Mouse (Mus musculus) MEL-GATA-1-ER (cell line): ENCODE measurements at regions not wholly inside any gene's neighbourhood (a gene's known extent, or its start where the extent isn't known, plus 50 kb on each side); places are given as distances from the start of the nearest gene placed in this dataset.

ENCODE experiments used
- DNase-seq: peaks from one replicate; pipeline ENCODE4 v3.0.0-alpha.2; 2012; ENCODE audit warnings: low read depth; ENCODE audit errors: extremely low read depth

DNA sequence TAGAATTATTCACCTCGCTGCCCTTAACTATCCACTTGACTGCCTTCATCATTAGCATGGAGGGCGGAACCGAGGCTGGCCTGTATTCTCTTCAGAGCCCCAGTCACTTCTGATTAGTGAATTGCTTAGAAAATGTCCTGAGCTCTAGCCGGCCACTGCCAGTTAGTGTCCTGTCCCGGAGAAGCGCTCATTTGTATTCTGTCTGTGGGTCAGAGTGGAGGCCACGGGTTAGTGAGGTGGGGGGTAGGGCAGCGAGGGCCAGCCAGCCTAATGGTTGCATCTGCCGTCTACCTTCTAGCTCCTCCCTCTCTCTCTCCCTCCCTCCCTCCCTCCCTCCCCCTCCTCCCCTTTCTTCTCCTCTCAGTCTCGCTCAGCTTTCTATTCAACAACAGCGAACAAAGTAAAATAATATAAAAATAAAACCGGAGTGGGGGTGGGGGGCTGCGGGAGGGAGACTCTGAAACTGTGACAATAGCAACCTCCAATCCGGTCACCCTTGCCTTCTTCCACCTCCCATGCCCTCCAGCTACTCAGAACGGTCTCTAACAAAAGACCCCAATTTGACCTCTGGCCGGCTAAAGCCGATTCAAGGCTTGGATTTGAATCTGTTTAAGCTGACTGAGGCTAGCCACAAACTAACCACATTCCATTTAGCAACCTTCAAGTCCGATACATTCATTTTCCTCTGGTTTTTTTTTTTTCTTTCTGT, 155.6 kb upstream of the Klf3 start:
- DNase-seq, result no peak

DNA sequence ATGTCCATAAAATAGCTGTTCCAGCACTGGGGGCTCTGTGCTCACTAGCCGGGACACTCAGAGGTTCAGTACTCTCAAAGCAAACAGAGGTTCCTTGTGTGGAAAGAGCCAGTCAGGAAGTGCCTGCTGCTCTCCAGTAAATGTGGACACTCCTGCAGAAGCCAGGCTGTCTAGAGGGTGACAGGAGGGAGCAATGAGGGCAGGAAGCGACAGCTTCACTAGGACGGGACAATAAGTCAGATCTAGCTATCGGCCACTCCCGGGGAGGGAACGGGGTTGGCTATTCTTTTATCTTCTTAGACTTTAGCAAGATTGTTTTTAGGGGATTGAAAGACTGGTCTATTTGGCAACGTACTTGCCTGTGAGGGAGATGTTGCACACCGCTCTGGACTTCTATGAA, 154.7 kb upstream of the Klf3 start:
- no peak for DNase-seq

DNA sequence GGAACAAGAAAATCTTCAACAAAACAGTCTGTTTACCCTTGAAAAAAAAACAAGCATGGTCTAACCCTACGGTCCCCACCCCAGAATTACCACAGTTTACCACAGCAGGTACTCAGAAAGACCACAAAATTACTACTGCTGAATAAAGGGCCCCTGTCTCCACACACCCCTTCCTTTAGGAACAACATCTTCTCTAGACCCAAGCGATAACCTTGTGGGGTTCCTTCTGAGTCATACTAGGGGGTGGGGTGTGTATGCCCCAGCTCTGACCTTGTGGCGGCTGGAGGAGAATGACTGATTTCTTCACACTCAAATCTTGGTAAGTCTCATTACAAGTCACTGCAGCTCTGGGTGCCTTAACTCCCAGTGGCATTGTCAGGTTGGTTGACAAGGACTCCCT, 151.8 kb upstream of the Klf3 start:
- DNase-seq, result peak; percentile 28

DNA sequence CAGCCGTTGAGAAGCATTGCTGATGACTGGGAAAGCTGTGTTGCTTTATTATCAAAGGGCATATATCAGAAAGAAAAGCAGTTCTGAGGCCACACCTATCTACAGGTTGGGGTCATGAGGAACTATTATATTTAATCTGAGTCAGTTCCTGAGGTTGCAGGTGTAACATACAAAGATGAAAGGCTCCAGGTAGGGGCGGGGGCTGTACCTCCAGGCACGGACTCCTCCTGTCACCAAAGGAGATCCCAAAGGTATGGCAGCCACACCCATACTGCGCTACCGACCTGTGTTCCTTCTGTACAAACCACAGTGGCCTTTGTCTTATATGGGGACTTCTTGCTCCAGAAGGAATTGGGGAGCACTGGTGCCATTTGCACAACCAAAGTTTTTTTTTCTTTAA, 149.4 kb upstream of the Klf3 start:
- DNase-seq, result no peak

DNA sequence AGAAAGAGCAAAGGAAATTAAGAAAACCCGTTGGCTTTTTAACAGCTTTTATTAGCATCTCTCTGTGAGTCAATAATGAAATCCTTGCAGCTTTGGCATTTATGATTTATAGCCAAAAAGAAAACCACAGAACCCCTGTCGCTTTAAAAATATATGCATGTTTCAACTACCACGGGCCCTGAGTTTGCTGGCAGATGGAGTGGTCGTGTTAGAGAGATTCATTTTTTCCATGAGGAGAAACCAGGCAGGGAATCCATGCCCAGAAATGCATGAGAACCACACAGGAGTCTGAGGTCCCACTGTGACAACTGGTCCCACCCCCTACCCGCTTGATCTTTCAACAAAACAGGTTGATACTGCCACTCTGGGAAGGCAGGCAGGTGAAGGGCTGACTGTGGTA, 147.9 kb upstream of the Klf3 start:
- DNase-seq, result no peak

DNA sequence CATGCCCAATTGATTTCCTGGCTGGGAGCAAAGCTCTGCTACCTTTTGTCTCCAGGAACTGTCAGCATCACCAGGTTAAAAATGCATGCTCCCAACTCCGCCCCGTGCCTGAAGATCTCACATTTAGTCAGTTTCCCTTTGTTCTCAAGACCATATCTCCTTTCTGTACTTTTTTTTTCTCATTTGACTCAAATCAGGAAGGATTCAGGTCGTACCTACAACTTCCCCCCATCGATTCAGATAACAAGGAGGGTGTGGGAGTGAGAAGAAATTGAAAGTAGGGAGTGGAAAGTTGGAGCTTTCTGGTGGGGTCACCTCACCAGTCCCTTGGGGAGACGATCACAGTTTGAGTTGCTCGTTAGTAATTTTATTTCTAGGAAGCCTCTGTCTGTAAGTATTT, 141.2 kb upstream of the Klf3 start:
- DNase-seq, result no peak

DNA sequence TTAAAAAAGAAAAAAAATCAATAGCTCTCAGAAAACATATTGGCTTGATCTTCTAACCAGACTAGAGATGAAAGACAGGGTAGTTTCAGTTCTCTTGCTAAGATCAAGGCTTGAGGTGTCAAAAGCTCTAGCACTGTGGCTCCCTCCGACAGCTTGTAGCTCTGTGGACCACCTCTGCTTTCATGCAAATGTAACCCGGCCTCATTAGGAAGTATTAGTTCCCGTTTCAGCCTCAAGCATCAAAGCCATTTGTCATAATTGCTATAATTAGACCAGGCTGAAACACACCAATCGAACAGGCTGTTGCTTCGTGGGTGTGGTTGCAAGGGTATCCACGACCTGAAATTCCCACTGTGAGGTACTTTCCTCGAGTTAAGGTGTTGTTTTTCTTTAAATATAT, 140.7 kb upstream of the Klf3 start:
- no peak for DNase-seq

DNA sequence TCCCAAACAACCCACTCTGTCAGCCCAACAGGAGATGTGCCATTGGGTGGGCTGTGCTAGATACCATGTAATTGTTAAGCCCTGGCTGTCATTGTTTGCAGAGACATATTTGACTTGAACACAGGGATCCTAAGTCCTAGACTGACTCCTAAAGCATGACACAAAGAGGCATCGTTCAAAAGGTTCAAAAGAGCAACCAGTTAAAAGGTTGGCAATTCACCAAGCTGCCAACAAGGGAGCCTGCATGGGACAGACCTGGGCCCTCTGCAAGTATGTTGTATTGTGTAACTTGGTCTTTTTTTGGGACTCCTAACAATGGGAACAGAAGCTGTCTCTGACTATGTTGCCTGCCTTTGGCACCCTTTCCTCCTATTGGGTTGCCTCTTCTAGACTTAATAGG, 139.4 kb upstream of the Klf3 start:
- no peak for DNase-seq

DNA sequence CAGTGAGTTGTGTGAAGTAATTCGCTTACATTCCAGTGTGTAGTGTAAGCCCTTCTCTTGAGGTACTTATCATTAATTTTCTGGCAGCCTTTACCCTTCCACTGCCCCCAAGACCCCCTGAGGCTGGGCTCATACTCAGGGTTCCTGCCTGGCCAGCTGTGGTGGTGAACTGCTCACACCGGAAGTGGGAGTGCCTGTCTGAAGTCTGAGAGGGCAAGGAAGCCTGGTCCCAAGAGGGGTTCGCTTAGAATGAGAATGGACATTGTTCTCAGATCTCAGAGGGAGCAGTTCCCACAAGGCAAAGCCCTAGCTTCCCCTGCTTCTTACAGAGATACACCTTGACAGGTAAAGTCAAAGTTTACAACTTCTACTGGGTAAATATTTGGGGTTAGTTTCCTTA, 138.1 kb upstream of the Klf3 start:
- no peak for DNase-seq

DNA sequence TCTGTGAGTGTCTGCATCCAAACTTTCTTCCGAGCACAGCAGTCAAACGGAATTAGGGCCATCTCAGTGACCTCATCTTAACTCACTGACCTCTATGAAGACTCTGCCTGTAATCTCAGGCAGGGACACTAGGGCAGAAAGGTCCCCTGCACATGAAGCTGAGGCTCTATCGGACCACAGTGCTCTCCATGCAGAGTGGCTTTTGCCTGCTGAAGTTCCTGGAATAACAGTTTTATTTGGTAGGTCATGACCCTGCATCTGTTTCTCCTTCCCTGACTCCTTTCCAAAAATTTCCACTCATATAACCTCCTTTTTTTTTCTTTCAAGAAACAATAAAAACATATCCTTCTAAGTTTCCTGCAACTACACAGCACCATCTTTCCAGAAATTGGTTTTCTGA, 136.9 kb upstream of the Klf3 start:
- no peak for DNase-seq

DNA sequence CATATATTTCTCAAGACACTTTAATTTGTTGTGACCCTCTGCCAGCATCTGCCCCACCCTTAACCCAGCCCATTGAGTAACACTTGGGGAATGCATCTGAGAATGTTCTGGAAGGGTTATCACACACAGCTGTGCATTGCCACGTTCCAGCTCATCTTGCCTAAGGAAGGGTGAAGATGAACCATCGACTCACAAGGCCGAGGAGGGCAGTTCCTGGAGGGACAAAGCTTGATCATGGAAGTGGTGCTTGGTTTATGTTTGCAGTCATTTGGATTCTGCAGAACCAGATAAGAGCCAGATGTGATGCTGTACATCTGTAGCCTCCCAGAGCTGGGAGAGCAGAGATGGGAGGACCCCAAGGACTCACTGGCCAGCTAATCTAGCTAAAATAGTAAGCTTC, 136.1 kb upstream of the Klf3 start:
- DNase-seq, result no peak

DNA sequence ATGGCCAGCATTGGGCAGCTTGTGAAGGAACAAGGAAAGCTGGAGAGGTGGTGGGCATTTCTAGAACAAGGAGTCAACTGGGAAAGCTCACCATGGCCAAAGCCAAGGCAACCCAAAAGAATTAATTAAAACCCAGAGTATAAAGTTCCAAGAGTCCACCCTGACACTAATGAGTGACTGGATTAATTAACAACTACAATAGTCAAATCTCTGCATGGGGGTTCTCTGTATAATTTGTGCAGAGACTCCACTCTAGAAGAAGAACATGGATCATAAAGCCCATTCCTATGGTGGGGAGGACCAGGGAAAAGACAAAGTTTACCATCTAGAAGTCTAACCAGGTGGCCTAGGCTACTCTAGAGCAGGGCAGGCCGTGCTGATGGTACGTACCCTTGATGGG, 129.3 kb upstream of the Klf3 start:
- DNase-seq, result no peak

DNA sequence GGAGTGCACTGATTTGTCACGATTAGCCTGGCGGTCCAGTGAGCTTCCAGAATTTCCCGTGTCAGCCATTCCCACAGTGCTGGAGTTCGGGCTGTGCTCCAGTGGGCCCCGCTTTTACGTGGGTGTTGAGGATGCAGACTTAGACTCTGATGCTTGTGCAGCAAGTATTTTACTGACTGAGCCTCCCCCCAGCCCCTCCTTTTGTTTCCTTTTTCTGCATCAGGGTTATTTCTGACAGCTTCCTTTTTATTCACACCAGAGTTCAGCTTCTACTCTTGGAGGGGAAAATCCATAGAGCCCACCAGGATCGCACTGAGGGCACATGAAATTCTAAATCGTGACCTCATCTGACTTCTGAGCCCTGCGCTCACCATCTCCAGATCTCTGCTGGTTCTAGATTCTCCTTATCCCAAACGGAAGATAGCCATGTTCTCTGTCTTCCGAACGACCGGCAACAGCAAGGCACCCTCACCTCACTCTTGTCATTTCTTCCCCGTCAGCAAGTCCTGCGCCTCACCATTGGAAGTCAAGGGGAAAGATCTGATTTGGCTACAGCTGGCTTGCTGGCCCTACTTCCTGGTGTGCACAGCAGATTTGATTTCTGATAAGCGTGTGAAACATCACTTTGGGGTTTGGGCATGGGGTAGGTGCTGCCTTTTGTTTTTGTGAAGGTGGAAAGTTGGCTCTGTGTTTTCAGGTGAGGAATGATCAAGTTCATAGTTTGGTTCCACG, 126.8 kb upstream of the Klf3 start:
- no peak for DNase-seq

DNA sequence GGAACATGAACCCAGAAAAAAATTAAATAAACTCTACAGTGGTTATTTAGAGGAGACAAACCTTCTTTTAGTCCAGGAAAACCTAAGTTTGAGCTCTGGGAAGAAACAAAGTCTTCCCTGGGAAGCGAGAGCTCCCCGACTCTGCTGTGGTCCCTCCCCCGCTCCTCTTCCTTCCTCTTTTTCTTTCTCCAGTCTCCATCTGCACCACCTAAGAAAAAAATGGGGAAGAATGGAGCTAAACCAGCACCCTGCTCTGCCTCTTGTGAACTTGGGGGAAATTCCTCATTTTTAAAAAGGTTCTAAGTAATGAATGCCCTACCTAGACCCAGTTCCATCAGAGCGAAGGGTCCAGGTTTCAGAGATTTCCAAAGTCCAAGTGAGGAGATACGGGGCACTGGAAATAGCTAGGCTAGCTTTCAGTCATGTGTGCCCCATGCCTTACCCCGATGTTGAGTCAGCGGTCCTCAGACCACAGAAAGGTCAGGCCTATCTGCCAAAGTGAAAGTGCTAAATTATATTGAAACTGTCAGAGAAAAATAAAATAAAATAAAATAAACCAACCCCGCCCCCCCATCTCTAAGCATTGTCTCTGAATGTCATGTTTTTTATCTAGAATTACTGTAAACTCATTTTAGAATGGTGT, 126.1 kb upstream of the Klf3 start:
- DNase-seq, result no peak

DNA sequence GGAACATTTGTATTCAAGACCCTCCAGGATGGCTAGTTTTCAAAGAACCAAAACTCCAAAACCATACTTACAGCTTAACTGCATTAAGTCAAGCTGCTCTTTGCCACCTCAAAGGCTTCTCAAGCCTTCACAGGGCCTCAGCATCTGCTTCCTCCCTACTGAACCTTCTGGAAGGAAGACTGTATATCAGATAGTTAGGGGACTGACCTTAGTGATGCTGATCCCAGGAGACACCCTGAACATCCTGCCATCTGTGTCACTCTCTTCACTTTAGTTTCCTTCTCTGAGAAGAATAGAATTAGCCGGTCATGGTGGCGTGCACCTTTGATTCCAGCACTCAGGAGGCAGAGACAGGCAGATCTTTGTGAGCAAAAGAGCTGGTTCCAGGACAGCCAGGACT, 124.5 kb upstream of the Klf3 start:
- no peak for DNase-seq

DNA sequence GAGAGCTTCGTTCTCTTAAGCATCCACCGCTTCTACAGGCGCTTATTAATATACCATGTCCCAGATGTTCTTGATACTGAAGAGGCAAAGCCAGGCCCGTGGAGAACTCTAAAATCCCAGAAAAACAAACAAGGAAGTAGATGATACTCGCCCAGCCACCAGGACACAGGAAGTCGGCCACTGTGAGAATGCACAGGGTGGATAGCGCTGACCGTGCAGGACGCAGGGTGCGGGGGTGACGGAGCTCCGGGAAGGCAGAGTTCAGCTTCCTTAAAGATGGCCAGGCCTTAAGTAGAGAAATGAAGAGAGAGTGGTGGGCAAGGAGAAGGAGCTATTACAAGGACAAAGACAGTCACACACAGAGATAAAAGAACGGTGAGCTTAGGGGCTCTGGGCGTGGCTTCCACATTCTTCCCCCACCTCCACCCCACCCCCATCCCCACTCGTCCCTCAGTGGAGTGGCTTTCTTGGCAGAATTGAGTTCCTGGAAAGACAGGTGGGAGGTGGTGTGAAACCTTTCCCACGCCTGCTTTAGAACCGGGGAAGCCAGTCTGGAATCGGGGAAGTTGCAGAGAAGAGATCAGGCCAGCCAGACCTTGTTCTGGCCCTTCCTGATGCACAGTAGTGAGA, 123.1 kb upstream of the Klf3 start:
- no peak for DNase-seq

DNA sequence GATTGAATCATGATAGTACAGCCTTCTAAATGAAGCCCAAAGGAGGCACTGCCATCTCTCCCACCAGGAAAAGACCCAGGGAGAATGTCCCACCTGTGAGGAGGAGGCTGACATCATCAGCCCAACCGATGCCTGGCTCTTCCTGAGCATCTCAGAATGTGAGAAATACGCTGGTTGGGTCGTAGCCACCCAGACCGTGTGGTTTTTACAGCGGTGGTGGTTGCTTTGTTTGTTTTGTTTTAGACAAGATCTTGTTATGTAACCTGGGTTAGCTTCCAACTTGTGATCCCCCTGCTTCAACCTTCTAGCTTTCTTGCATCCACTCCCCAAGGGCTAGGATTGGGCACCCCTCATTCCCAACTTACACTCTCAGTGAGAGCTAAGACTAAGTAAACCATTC, 122.0 kb upstream of the Klf3 start:
- DNase-seq, result no peak

DNA sequence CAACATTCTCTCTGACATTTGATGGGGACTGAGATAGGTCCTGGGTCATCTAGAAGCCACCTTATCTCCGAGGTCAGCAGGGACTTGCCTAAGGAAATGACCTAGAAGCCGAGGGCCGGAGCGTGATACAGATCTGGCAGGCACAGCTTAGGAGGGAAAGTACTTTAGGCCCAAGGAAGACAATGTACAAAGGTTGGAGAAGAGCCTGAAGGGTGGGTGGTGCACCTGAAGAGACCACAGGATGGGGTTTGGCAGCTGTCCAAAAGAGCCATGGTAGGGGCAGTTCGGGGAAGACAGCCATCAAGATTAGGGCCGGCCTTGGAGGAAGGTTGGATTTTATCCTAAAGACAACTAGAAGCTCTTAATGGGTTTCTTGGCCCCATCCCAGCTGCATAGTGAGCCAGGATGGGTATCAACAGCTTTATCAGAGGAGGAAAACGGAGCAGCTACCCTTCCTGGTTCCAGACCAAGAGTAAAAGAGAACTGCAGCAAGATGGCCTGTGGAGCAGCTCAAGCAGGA, 120.8 kb upstream of the Klf3 start:
- no peak for DNase-seq

DNA sequence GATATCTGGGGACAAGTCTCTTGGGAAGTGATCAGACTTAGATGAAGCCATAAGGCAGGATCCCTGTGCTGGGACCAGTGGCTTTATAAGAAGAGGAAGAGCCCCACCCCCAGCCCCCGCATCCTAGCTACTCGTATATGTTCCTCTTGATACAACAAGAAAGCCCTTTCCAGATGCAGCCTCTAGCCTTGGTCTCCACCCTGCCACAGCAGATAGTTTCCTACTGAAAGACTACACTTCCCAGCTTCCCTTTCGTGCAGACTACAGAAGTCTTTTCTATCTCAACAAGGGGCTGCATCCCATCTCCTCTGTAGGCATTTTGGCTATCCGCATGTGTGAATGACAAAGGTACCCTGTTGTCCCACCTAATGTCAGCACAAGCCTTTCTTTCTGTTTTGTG, 119.8 kb upstream of the Klf3 start:
- no peak for DNase-seq

DNA sequence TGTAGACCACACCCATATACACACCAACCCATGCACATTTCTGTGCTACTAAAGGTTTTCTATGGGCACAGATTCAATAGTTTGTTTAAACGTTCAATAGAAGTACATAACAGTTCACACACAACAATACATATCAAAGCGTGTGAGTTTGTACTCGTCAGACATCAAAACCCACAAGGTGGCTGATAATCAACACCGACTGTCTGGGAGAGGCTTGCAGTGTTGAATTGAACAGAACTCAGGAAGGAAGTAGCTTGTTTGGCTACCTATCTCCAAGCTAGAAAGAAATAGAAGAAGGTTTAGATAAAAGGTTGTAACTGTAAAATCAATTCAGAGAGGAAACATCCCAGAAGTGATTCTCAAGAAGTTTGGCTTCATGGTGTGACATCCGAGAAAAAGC, 118.9 kb upstream of the Klf3 start:
- DNase-seq, result no peak

DNA sequence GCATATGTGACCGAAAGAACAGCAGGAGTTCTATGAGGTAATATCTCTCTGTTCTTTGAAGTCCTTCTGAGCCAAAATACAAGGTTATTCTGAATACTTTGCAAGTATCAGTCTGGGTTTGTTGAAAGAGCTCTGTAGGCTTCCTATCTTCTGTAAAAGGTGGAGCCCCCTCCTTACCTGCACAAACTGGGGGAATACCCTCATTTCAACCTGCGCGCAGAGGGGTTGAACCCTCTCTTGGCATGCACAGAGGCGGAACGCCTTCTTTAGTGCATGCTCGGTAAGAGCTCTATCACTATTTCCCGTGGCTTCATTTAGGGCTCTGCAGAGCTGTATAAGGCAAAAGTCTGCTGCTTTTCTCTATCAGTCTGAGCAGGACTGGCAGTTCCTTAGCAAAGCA, 113.0 kb upstream of the Klf3 start:
- DNase-seq, result no peak

DNA sequence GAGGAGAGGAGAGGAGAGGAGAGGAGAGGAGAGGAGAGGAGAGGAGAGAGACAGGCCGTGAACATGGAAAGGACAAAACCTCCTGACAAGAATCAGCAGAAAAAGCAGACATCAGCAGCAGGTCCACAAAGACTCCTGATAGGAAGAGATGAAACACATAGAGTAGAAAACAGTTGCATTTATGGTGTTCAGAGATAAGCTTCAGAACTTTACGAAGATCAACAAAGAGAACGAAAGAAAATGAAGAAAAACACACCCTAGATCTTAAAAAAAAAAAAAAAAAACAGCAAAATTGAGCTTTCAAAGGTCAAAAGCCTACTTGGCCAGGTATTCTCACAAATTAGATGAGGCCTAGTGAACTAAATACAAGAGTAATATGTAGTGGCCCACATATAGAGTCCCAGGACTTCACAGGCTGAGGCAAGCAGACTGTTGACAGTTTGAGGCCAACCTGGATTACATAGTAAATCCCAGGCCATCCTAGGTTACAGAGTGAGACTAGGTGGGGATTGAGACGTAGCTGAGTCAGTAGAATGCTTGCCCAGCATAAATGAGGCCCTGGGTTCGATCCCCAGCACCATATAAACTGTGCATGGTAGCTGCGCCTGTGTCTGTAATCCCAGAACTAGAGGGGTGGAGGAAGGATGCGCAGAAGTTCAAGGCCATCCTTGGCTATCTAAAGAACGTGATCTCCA, 111.6 kb upstream of the Klf3 start:
- DNase-seq, result no peak
